Mouse (Mus musculus) intestine, embryonic 14.5 days (tissue): ENCODE measurements around the gene Vegfb. TPM values are rescaled to one million over a fixed set of nuclear protein-coding genes. Genes with fewer than 3 reads are reported as not detected.

Experiments used
- ATAC-seq: fragments of 200-750 bp; cut with Nextera tagmentation; replicated peaks from 2 replicates; pipeline ENCODE4 v1.8.0; 2017; ENCODE audit warnings: low read depth, moderate number of reproducible peaks, moderate TSS enrichment, moderate library complexity; ENCODE audit not compliant: low FRiP score, low TSS enrichment
- DNase-seq: peaks from one replicate; pipeline ENCODE4 v3.0.0-alpha.2; 2018; ENCODE audit warnings: low spot score
- H3K27ac ChIP-seq: fragments of 300-500 bp; sonication (generic); 2 replicates; pipeline ENCODE4 v1.5.1; 2014; ENCODE audit warnings: low read depth, mild to moderate bottlenecking, control low read depth
- H3K27me3 ChIP-seq: fragments of 300-500 bp; sonication (generic); replicated peaks from 2 replicates; pipeline ENCODE4 v1.6.1; 2014; ENCODE audit warnings: low read length, control low read depth; ENCODE audit not compliant: control insufficient read depth, insufficient read depth
- H3K36me3 ChIP-seq: fragments of 300-500 bp; sonication (generic); 2 replicates; pipeline ENCODE4 v1.6.1; 2014; ENCODE audit warnings: low read length, control low read depth; ENCODE audit not compliant: control insufficient read depth, insufficient read depth
- H3K4me1 ChIP-seq: fragments of 300-500 bp; sonication (generic); replicated peaks from 2 replicates; pipeline ENCODE4 v1.6.1; 2014; ENCODE audit warnings: low read length, control low read depth, mixed read lengths; ENCODE audit not compliant: control insufficient read depth, insufficient read depth
- H3K4me2 ChIP-seq: fragments of 300-500 bp; sonication (generic); 2 replicates; pipeline ENCODE4 v1.6.1; 2014; ENCODE audit warnings: low read length
- H3K4me3 ChIP-seq: fragments of 300-500 bp; sonication (generic); 2 replicates; pipeline ENCODE4 v1.5.1; 2014; ENCODE audit warnings: low read depth, low read length, control low read depth, mixed read lengths
- H3K9ac ChIP-seq: fragments of 300-500 bp; sonication (generic); 2 replicates; pipeline ENCODE4 v1.6.1; 2014; ENCODE audit warnings: mild to moderate bottlenecking, low read length
- H3K9me3 ChIP-seq: fragments of 300-500 bp; sonication (generic); 2 replicates; pipeline ENCODE4 v1.6.1; 2016; ENCODE audit warnings: low read length, control low read depth; ENCODE audit not compliant: control insufficient read depth
- WGBS: fragments of 180-500 bp; shearing (Covaris S2); extraction: QIAGEN DNeasy Blood & Tissue Kit; methylation state at CpG from one replicate; pipeline ENCODE4 v1.1.7; 2014; 5-methylcytosine and 5-hydroxymethylcytosine counted together
- polyA plus RNA-seq: library from polyadenylated mRNA; unstranded; fragments of >200 nt; fragmentation: Nextera tagmentation; extraction: Ambion mirVana; gene quantifications from 2 replicates; pipeline ENCODE4 v1.2.1, GENCODE M21; 2014

The Vegfb gene
- polyA plus RNA-seq, 1 experiment from 2014 or later, result 50.5 TPM

- DNase-seq (no peak), ATAC-seq (no peak)
- Histone ChIP-seq H3K27me3 (no peaks in the 10 kb centered on the region), H3K4me3 (no peak overlapping the region), H3K4me1 (no peaks in the 10 kb centered on the region), H3K9me3 (no peaks in the 10 kb centered on the region), H3K4me2 (no peak overlapping the region), H3K9ac (no peak overlapping the region), H3K36me3 (peaks cover 7% of the 10 kb centered on the region), H3K27ac (no peak overlapping the region)
- WGBS, result 81% methylated on average over 9 of the region's 9 CpGs
Measured at GRCm38 (mm10) chr19:7013984-7014383, 26.5 kb upstream of the Vegfb start.

GRCm38 (mm10) chr19:7012426-7012825 lies 25.0 kb upstream of the Vegfb start:
- no peak for ATAC-seq
- no peak for DNase-seq
- Histone ChIP-seq H3K4me1 (no peaks in the 10 kb centered on the region), H3K9me3 (no peaks in the 10 kb centered on the region), H3K9ac (no peak overlapping the region), H3K27ac (no peak overlapping the region), H3K4me3 (no peak overlapping the region), H3K4me2 (no peak overlapping the region), H3K27me3 (no peaks in the 10 kb centered on the region), H3K36me3 (no peaks in the 10 kb centered on the region; the same call in 1 of the 2 replicates)
- WGBS, result 73% methylated on average over 4 of the region's 4 CpGs

GRCm38 (mm10) chr19:7006892-7007593 lies 19.6 kb upstream of the Vegfb start:
- H3K4me3 ChIP-seq, result no peak overlapping the region
- H3K9me3 ChIP-seq, result no peaks in the 10 kb centered on the region
- H3K9ac ChIP-seq, result no peak overlapping the region
- WGBS, result 69% methylated on average over 9 of the region's 9 CpGs
- H3K27ac ChIP-seq, result peak overlapping the region; percentile 47; the same call in 1 of the 2 replicates
- H3K27me3 ChIP-seq, result no peaks in the 10 kb centered on the region
- DNase-seq, result no peak
- H3K36me3 ChIP-seq, result no peaks in the 10 kb centered on the region
- H3K4me1 ChIP-seq, result 0 out of 2 replicates have a peak, but pooled peaks cover 6% of the 10 kb centered on the region
- ATAC-seq, result no peak
- no peak overlapping the region for H3K4me2 ChIP-seq

- WGBS, result 89% methylated on average over 19 of the region's 19 CpGs
- H3K4me3 ChIP-seq, result no peak overlapping the region
- H3K27ac ChIP-seq, result no peak overlapping the region
- H3K4me2 ChIP-seq, result no peak overlapping the region
- H3K9me3 ChIP-seq, result 0 out of 2 replicates have a peak, but pooled peaks cover 4% of the 10 kb centered on the region
- DNase-seq (no peak), ATAC-seq (no peak)
- peaks cover 17% of the 10 kb centered on the region; the same call in 1 of the 2 replicates for H3K36me3 ChIP-seq
- peaks cover 12% of the 10 kb centered on the region for H3K4me1 ChIP-seq
- H3K27me3 ChIP-seq, result no peaks in the 10 kb centered on the region
- no peak overlapping the region for H3K9ac ChIP-seq
Measured at GRCm38 (mm10) chr19:6999360-7000063, 12.1 kb upstream of the Vegfb start.

GRCm38 (mm10) chr19:6997721-6998290 lies 10.4 kb upstream of the Vegfb start:
- no peak for DNase-seq

GRCm38 (mm10) chr19:6996006-6996405 lies 8.6 kb upstream of the Vegfb start, which contains the start of the genes Nudt22 and Trpt1:
TSS of gene Nudt22 (minus strand) at chr19:6996117.
TSS of gene Trpt1 (plus strand) at chr19:6996131.
- peaks cover 17% of the 10 kb centered on the region; the same call in 1 of the 2 replicates for H3K36me3 ChIP-seq
- H3K9me3 ChIP-seq, result 0 out of 2 replicates have a peak, but pooled peaks cover 4% of the 10 kb centered on the region
- peak within 1 kb of the TSS; percentile 89 for H3K4me2 ChIP-seq
- peaks cover 17% of the 10 kb centered on the region for H3K4me1 ChIP-seq
- H3K27me3 ChIP-seq, result no peaks in the 10 kb centered on the region
- peak within 1 kb of the TSS; percentile 19; the same call in 1 of the 2 replicates for H3K27ac ChIP-seq
- ATAC-seq (peak; percentile 85), DNase-seq (peak; percentile 91)
- H3K9ac ChIP-seq, result peak within 1 kb of the TSS; percentile 62
- WGBS, result under 1% methylated on average over 24 of the region's 24 CpGs
- peak within 1 kb of the TSS; percentile 58 for H3K4me3 ChIP-seq

More at GRCm38 (mm10) chr19:6997721-6998290, 10.4 kb upstream of the Vegfb start:
- no peak for ATAC-seq
- Histone ChIP-seq H3K4me2 (no peak overlapping the region), H3K36me3 (peaks cover 17% of the 10 kb centered on the region; the same call in 1 of the 2 replicates), H3K27me3 (no peaks in the 10 kb centered on the region), H3K4me3 (no peak overlapping the region), H3K9ac (no peak overlapping the region), H3K9me3 (0 out of 2 replicates have a peak, but pooled peaks cover 4% of the 10 kb centered on the region), H3K4me1 (peaks cover 12% of the 10 kb centered on the region), H3K27ac (no peak overlapping the region)
- WGBS, result 86% methylated on average over 9 of the region's 9 CpGs

- H3K4me1 ChIP-seq, result peaks cover 17% of the 10 kb centered on the region
Measured at GRCm38 (mm10) chr19:6995255-6995991, 8.0 kb upstream of the Vegfb start.

GRCm38 (mm10) chr19:6994489-6994888 lies 7.0 kb upstream of the Vegfb start:
- H3K27ac ChIP-seq, result no peak overlapping the region
- no peak for ATAC-seq

More at GRCm38 (mm10) chr19:6995255-6995991, 8.0 kb upstream of the Vegfb start:
- DNase-seq (peak; percentile 57), ATAC-seq (no peak)
- Histone ChIP-seq H3K4me2 (peak overlapping the region; percentile 89), H3K9ac (peak overlapping the region; percentile 39), H3K36me3 (peaks cover 17% of the 10 kb centered on the region; the same call in 1 of the 2 replicates), H3K4me3 (peak overlapping the region; percentile 58), H3K27ac (no peak overlapping the region), H3K9me3 (0 out of 2 replicates have a peak, but pooled peaks cover 4% of the 10 kb centered on the region), H3K27me3 (no peaks in the 10 kb centered on the region)
- 52% methylated on average over 20 of the region's 21 CpGs for WGBS

More at GRCm38 (mm10) chr19:6994489-6994888, 7.0 kb upstream of the Vegfb start:
- 86% methylated on average over 8 of the region's 8 CpGs for WGBS
- Histone ChIP-seq H3K4me1 (peaks cover 17% of the 10 kb centered on the region), H3K27me3 (no peaks in the 10 kb centered on the region), H3K9me3 (0 out of 2 replicates have a peak, but pooled peaks cover under 1% of the 10 kb centered on the region), H3K4me2 (no peak overlapping the region), H3K36me3 (peaks cover 11% of the 10 kb centered on the region; the same call in 1 of the 2 replicates), H3K9ac (no peak overlapping the region), H3K4me3 (no peak overlapping the region)
- no peak for DNase-seq
